Mouse (Mus musculus) hindbrain, embryonic 15.5 days (tissue): ENCODE measurements around the gene Pnkd. TPM values are rescaled to one million over a fixed set of nuclear protein-coding genes. Genes with fewer than 3 reads are reported as not detected.
"Not testable (repeated sequence)": the region's sequence is repeated elsewhere in the genome, so short reads cannot be mapped to it uniquely, and the experiment has no call there.

ENCODE experiments used
- ATAC-seq: fragments of 200-750 bp; cut with Nextera tagmentation; 2 replicates; pipeline ENCODE4 v1.8.0; 2017; ENCODE audit warnings: low read depth, moderate number of reproducible peaks, moderate TSS enrichment; ENCODE audit not compliant: low FRiP score
- H3K27ac ChIP-seq: fragments of 300-500 bp; sonication (generic); replicated peaks from 2 replicates; pipeline ENCODE4 v1.5.1; 2015; ENCODE audit warnings: mild to moderate bottlenecking, inconsistent platforms
- H3K27me3 ChIP-seq: fragments of 300-500 bp; sonication (generic); 2 replicates; pipeline ENCODE4 v1.6.1; 2015; ENCODE audit warnings: control low read depth, inconsistent platforms
- H3K36me3 ChIP-seq: fragments of 300-500 bp; sonication (generic); 2 replicates; pipeline ENCODE4 v1.6.1; 2015; ENCODE audit warnings: control low read depth, inconsistent platforms
- H3K4me1 ChIP-seq: fragments of 300-500 bp; sonication (generic); replicated peaks from 2 replicates; pipeline ENCODE4 v1.6.1; 2015; ENCODE audit warnings: control low read depth, inconsistent platforms
- H3K4me2 ChIP-seq: fragments of 300-500 bp; sonication (generic); 2 replicates; pipeline ENCODE4 v1.6.1; 2015; ENCODE audit warnings: moderate library complexity, mild to moderate bottlenecking, inconsistent platforms
- H3K4me3 ChIP-seq: fragments of 300-500 bp; sonication (generic); 2 replicates; pipeline ENCODE4 v1.5.1; 2015; ENCODE audit warnings: mild to moderate bottlenecking, inconsistent platforms
- H3K9ac ChIP-seq: fragments of 300-500 bp; sonication (generic); 2 replicates; pipeline ENCODE4 v1.6.1; 2015; ENCODE audit warnings: inconsistent platforms
- H3K9me3 ChIP-seq: fragments of 300-500 bp; sonication (generic); 2 replicates; pipeline ENCODE4 v1.6.1; 2016; ENCODE audit warnings: control low read depth, inconsistent platforms
- WGBS: fragments of 180-500 bp; shearing (Covaris S2); methylation state at CpG from one replicate; pipeline ENCODE4 v1.1.7; 2015; 5-methylcytosine and 5-hydroxymethylcytosine counted together
- polyA plus RNA-seq: library from polyadenylated mRNA; unstranded; fragments of >200 nt; fragmentation: Nextera tagmentation; extraction: Ambion mirVana; gene quantifications from 2 replicates; pipeline ENCODE4 v1.2.1, GENCODE M21; 2015

The Pnkd gene
- polyA plus RNA-seq, 1 experiment from 2014 or later, result 144 TPM

DNA sequence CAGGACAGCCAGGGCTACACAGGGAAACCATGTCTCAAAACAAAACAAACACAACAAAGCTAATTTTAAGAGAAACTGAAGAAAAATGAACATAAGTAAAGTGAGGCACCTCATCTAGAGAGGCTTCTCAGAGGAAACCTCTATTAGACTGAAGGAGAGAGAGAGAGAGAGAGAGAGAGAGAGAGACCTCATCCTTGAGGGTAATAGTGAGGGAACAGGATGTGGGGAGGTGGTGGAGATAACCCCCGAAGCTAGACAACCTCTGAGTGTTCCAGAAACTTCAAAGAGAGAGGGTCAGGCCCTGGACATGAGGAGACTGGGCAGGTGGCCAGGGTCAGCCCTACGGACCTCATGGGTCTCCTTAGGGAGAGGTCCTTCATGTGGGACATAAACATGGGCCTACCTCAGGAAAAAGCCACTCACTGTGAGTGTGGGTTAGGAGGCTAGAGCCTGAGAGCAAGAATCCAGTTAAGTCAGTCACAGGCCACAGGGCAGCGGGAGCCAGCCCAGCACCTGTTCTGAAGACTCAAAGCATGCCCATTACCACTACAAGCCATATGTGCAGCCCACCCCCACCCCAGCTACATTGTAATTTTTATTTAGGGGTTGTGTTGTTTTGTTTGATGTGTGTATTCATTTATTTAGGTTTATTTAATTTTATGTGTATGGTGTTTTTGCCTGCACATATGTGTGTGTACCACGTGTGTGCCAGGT, 31.5 kb downstream of the Pnkd start:
- Histone ChIP-seq H3K36me3 (no peaks in the 10 kb centered on the region), H3K4me2 (no peak overlapping the region), H3K4me3 (no peak overlapping the region), H3K9me3 (no peaks in the 10 kb centered on the region), H3K9ac (no peak overlapping the region), H3K4me1 (no peaks in the 10 kb centered on the region), H3K27ac (no peak overlapping the region), H3K27me3 (no peaks in the 10 kb centered on the region)
- ATAC-seq, result no peak
- 83% methylated on average over 4 of the region's 4 CpGs for WGBS

- Histone ChIP-seq H3K36me3 (no peaks in the 10 kb centered on the region), H3K4me2 (no peak overlapping the region), H3K9me3 (no peaks in the 10 kb centered on the region), H3K4me1 (no peaks in the 10 kb centered on the region), H3K27me3 (no peaks in the 10 kb centered on the region), H3K27ac (no peak overlapping the region), H3K9ac (no peak overlapping the region), H3K4me3 (no peak overlapping the region)
- 87% methylated on average over 3 of the region's 3 CpGs for WGBS
- no peak for ATAC-seq
These were observed 34.0 kb downstream of the Pnkd start for GRCm38 (mm10) chr1:74318711-74319110.

DNA sequence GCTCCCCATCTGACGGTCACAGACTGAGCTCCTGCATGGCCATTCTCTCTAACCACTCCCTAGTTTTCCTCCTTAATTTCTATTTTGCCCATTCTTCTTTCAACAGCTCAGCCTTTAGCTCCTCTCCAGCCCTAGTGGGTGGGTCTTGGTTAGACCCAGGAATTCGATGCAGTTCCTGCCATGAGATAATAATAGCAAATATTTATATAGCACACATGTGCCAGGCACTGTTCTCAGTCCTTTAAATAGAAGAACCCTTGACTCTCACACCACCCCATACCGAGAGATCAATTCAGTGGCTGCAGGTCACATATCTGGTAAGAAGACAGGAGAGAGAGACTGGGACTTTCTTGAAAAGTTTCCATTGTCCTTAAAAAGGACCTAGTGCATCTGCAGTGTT, 36.7 kb downstream of the Pnkd start:
- no peaks in the 10 kb centered on the region for H3K27me3 ChIP-seq
- H3K4me3 ChIP-seq, result no peak overlapping the region
- ATAC-seq, result no peak
- H3K4me1 ChIP-seq, result no peaks in the 10 kb centered on the region
- H3K4me2 ChIP-seq, result no peak overlapping the region
- 84% methylated on average over 3 of the region's 3 CpGs for WGBS
- H3K9me3 ChIP-seq, result no peaks in the 10 kb centered on the region
- H3K36me3 ChIP-seq, result no peaks in the 10 kb centered on the region
- no peak overlapping the region for H3K27ac ChIP-seq
- no peak overlapping the region for H3K9ac ChIP-seq

GRCm38 (mm10) chr1:74326916-74327315, 42.2 kb downstream of the Pnkd start:
- not testable (repeated sequence) for H3K9ac ChIP-seq, H3K4me2 ChIP-seq, H3K27me3 ChIP-seq, ATAC-seq, H3K4me3 ChIP-seq, H3K27ac ChIP-seq, H3K36me3 ChIP-seq, H3K9me3 ChIP-seq
- WGBS, result 76% methylated on average over 2 of the region's 2 CpGs
- H3K4me1 ChIP-seq, result peaks cover 14% of the 10 kb centered on the region; the same call in 1 of the 2 replicates

GRCm38 (mm10) chr1:74329899-74330431, 45.2 kb downstream of the Pnkd start:
- no peak for ATAC-seq
- H3K36me3 ChIP-seq, result no peaks in the 10 kb centered on the region
- 77% methylated on average over 7 of the region's 7 CpGs for WGBS

DNA sequence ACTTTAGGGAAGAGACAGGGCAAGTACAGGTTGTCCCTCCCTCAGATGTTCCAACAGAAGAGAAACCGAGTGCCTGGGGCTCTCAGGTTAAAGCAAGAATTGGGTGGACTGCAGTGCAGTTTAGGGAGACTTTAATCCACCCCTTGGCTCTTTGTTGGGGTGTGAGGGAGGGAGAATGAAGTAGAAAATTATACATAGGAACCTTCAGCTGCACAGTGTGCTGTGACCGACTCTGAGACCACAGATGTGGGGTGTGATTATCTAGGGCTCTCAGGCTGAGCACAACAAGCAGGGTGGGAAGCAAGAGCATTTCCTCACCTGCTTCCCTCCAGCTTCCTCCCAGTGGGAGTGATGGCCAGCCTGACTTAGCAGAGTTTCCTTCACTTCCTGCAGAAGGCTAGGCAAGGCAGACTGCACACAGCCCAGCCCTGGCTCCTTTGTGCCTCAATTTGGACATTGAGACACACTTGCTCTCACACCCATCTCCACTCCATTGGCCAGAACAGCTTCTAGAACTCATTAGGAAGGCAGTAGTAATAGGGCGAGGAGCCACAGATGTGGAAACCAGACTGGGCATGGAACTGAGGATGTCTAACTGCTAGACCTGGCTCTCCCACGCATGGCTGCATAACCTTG, 46.4 kb downstream of the Pnkd start:
- no peaks in the 10 kb centered on the region for H3K9me3 ChIP-seq
- H3K4me3 ChIP-seq, result no peak overlapping the region
- H3K36me3 ChIP-seq, result no peaks in the 10 kb centered on the region
- peaks cover 29% of the 10 kb centered on the region for H3K4me1 ChIP-seq
- WGBS, result 77% methylated on average over 4 of the region's 4 CpGs
- no peak overlapping the region for H3K4me2 ChIP-seq
- no peak for ATAC-seq
- no peaks in the 10 kb centered on the region for H3K27me3 ChIP-seq
- no peak overlapping the region for H3K9ac ChIP-seq
- H3K27ac ChIP-seq, result peak overlapping the region; percentile 70; the same call in 1 of the 2 replicates

More at GRCm38 (mm10) chr1:74329899-74330431, 45.2 kb downstream of the Pnkd start:
- no peak overlapping the region for H3K9ac ChIP-seq
- no peaks in the 10 kb centered on the region for H3K27me3 ChIP-seq
- H3K4me1 ChIP-seq, result peaks cover 29% of the 10 kb centered on the region
- 0 out of 2 replicates have a peak overlapping the region, but pooled peaks have one; percentile 12 for H3K27ac ChIP-seq
- H3K4me3 ChIP-seq, result no peak overlapping the region
- no peak overlapping the region for H3K4me2 ChIP-seq
- H3K9me3 ChIP-seq, result no peaks in the 10 kb centered on the region

- Histone ChIP-seq H3K27me3 (no peaks in the 10 kb centered on the region), H3K4me1 (peaks cover 29% of the 10 kb centered on the region), H3K9ac (peak overlapping the region; percentile 42), H3K4me2 (peak overlapping the region; percentile 78), H3K9me3 (no peaks in the 10 kb centered on the region), H3K4me3 (peak overlapping the region; percentile 44), H3K36me3 (no peaks in the 10 kb centered on the region), H3K27ac (peak overlapping the region; percentile 70)
- ATAC-seq, result peak; percentile 97
- under 1% methylated on average over 35 of the region's 36 CpGs for WGBS
These were observed 47.6 kb downstream of the Pnkd start for GRCm38 (mm10) chr1:74332241-74332763.

DNA sequence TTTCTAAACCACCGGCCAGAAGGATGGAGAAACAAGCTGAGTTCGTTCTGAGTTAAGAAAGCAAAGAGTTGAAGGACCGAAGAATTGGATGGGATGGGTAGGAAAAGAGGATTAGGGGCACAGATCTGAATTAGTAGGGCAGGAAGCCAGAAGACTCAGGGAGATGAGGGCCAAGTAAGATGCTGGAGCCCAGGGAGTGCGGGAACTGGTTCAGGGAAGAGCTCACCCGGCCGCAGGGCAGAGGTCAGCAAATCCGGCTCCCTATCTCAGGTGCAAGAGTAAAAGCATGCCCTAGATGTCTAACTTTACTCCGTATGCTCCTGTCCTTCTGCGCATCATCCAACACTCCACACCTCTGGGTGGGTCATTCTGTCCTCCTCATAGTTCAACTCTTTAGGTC, 48.2 kb downstream of the Pnkd start:
- Histone ChIP-seq H3K27me3 (no peaks in the 10 kb centered on the region), H3K4me2 (peak overlapping the region; percentile 78), H3K9ac (peak overlapping the region; percentile 42), H3K27ac (peak overlapping the region; percentile 70), H3K4me1 (peaks cover 29% of the 10 kb centered on the region), H3K4me3 (peak overlapping the region; percentile 44), H3K36me3 (no peaks in the 10 kb centered on the region), H3K9me3 (no peaks in the 10 kb centered on the region)
- 0 out of 2 replicates have a peak, but pooled peaks have one; percentile 6 for ATAC-seq
- 1% methylated on average over 9 of the region's 9 CpGs for WGBS

GRCm38 (mm10) chr1:74334607-74335006, 49.9 kb downstream of the Pnkd start:
- H3K4me1 ChIP-seq, result peaks cover 29% of the 10 kb centered on the region
- no peak overlapping the region for H3K4me2 ChIP-seq
- no peak overlapping the region for H3K4me3 ChIP-seq
- H3K36me3 ChIP-seq, result no peaks in the 10 kb centered on the region
- ATAC-seq, result no peak
- no peaks in the 10 kb centered on the region for H3K27me3 ChIP-seq
- H3K27ac ChIP-seq, result no peak overlapping the region
- H3K9me3 ChIP-seq, result no peaks in the 10 kb centered on the region
- H3K9ac ChIP-seq, result no peak overlapping the region
- WGBS, result 75% methylated on average over 3 of the region's 3 CpGs

GRCm38 (mm10) chr1:74335033-74335432, 50.3 kb downstream of the Pnkd start:
- no peak overlapping the region for H3K4me3 ChIP-seq
- WGBS, result 57% methylated on average over 4 of the region's 4 CpGs

GRCm38 (mm10) chr1:74335436-74336170, 50.9 kb downstream of the Pnkd start:
- Histone ChIP-seq H3K4me2 (no peak overlapping the region), H3K27ac (no peak overlapping the region), H3K9me3 (no peaks in the 10 kb centered on the region), H3K9ac (no peak overlapping the region), H3K27me3 (no peaks in the 10 kb centered on the region), H3K4me3 (no peak overlapping the region), H3K36me3 (no peaks in the 10 kb centered on the region), H3K4me1 (peaks cover 22% of the 10 kb centered on the region)
- no peak for ATAC-seq
- WGBS, result 76% methylated on average over 6 of the region's 6 CpGs

More at GRCm38 (mm10) chr1:74335033-74335432, 50.3 kb downstream of the Pnkd start:
- Histone ChIP-seq H3K4me1 (peaks cover 28% of the 10 kb centered on the region), H3K27ac (no peak overlapping the region), H3K36me3 (no peaks in the 10 kb centered on the region), H3K9ac (no peak overlapping the region), H3K27me3 (no peaks in the 10 kb centered on the region), H3K4me2 (no peak overlapping the region), H3K9me3 (no peaks in the 10 kb centered on the region)
- no peak for ATAC-seq
